Mouse (Mus musculus): ENCODE measurements at regions not wholly inside any gene's neighbourhood (a gene's known extent, or its start where the extent isn't known, plus 50 kb on each side); places are given as distances from the start of the nearest gene placed in this dataset.

GRCm38 (mm10) chr12:11981743-11982142, 280.2 kb upstream of the Fam49a start:
- no peak for DNase-seq (ENCODE audit: low spot score)
- Histone ChIP-seq H3K27me3 (replicated peaks; ENCODE audit: control insufficient read depth, insufficient read depth, low read length) (no peaks in the 10 kb centered on the region), H3K9me3 (ENCODE audit: control insufficient read depth, low read length) (no peaks in the 10 kb centered on the region), H3K4me1 (replicated peaks; ENCODE audit: control insufficient read depth, insufficient read depth, low read length) (no peaks in the 10 kb centered on the region), H3K36me3 (ENCODE audit: control insufficient read depth, insufficient read depth, low read length) (no peaks in the 10 kb centered on the region), H3K4me3 (ENCODE audit: low read depth, low read length) (no peak overlapping the region), H3K9ac (ENCODE audit: low read length) (no peak overlapping the region), H3K4me2 (ENCODE audit: low read length) (no peak overlapping the region), H3K27ac (ENCODE audit: low read depth) (no peak overlapping the region)
- 86% methylated on average over 1 of the region's 1 CpGs for WGBS
- no peak for ATAC-seq (replicated peaks; ENCODE audit: low FRiP score, low TSS enrichment, low read depth)

DNA sequence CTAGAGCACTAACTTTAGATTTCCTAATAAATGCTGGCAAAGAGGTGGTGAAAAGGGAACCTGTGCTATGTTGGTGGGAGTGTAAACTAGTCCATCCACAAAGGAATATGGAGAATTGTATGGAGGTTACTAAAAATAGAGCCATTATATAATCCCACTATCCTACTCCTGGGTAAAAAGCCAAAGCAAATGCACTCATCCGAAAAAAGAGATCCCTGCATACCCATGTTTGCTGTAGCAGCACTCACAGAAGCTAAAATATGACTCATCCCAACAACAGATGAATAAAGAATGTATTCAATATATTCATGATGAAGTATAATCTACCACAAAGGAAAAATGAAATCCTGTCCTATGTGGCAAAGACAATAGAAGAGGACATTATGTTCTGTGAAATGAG, 268.4 kb upstream of the Fam49a start:
- no peak overlapping the region for H3K4me3 ChIP-seq (ENCODE audit: low read depth, low read length)
- 78% methylated on average over 1 of the region's 1 CpGs for WGBS
- H3K9ac ChIP-seq (ENCODE audit: low read length), result no peak overlapping the region
- ATAC-seq (replicated peaks; ENCODE audit: low FRiP score, low TSS enrichment, low read depth), result no peak
- no peaks in the 10 kb centered on the region for H3K9me3 ChIP-seq (ENCODE audit: control insufficient read depth, low read length)
- H3K27ac ChIP-seq (ENCODE audit: low read depth), result no peak overlapping the region
- no peaks in the 10 kb centered on the region for H3K36me3 ChIP-seq (ENCODE audit: control insufficient read depth, insufficient read depth, low read length)
- H3K27me3 ChIP-seq (replicated peaks; ENCODE audit: control insufficient read depth, insufficient read depth, low read length), result no peaks in the 10 kb centered on the region
- H3K4me2 ChIP-seq (ENCODE audit: low read length), result no peak overlapping the region
- no peaks in the 10 kb centered on the region for H3K4me1 ChIP-seq (replicated peaks; ENCODE audit: control insufficient read depth, insufficient read depth, low read length)
- no peak for DNase-seq (ENCODE audit: low spot score)

GRCm38 (mm10) chr12:11999199-11999598, 262.7 kb upstream of the Fam49a start:
- H3K9ac ChIP-seq (ENCODE audit: low read length), result no peak overlapping the region
- no peaks in the 10 kb centered on the region for H3K4me1 ChIP-seq (replicated peaks; ENCODE audit: control insufficient read depth, insufficient read depth, low read length)
- H3K4me2 ChIP-seq (ENCODE audit: low read length), result no peak overlapping the region
- H3K27me3 ChIP-seq (replicated peaks; ENCODE audit: control insufficient read depth, insufficient read depth, low read length), result no peaks in the 10 kb centered on the region
- no peak overlapping the region for H3K4me3 ChIP-seq (ENCODE audit: low read depth, low read length)
- H3K9me3 ChIP-seq (ENCODE audit: control insufficient read depth, low read length), result no peaks in the 10 kb centered on the region
- H3K27ac ChIP-seq (ENCODE audit: low read depth), result no peak overlapping the region
- ATAC-seq (replicated peaks; ENCODE audit: low FRiP score, low TSS enrichment, low read depth) (no peak), DNase-seq (ENCODE audit: low spot score) (no peak)
- no peaks in the 10 kb centered on the region for H3K36me3 ChIP-seq (ENCODE audit: control insufficient read depth, insufficient read depth, low read length)
- 87% methylated on average over 4 of the region's 4 CpGs for WGBS

GRCm38 (mm10) chr12:12002414-12002813, 259.5 kb upstream of the Fam49a start:
- 47% methylated on average over 3 of the region's 3 CpGs for WGBS
- no peak overlapping the region for H3K27ac ChIP-seq (ENCODE audit: low read depth)

DNA sequence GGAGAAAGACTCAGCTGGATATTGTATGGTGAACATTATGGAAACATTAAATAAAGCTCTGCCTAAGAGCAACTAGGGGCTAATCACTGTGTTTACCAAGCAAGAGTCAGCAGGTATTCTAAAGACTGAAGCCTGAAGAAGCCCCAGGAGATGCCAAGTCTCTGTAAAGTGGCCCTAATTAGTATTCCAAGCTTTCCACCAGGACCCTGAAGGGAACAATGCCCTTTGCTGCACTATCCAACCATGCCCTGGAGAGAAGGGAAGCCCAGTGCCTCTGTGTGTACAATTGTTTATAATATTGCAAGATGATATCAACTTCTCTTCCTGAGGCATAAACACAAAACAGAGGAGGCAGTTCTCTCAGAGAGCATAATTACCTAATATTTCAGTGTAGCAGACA, 251.3 kb upstream of the Fam49a start:
- no peak overlapping the region for H3K27ac ChIP-seq (ENCODE audit: low read depth)
- H3K27me3 ChIP-seq (replicated peaks; ENCODE audit: control insufficient read depth, insufficient read depth, low read length), result no peaks in the 10 kb centered on the region
- DNase-seq (ENCODE audit: low spot score) (no peak), ATAC-seq (replicated peaks; ENCODE audit: low FRiP score, low TSS enrichment, low read depth) (no peak)
- H3K9ac ChIP-seq (ENCODE audit: low read length), result no peak overlapping the region
- no peaks in the 10 kb centered on the region for H3K9me3 ChIP-seq (ENCODE audit: control insufficient read depth, low read length)
- no peak overlapping the region for H3K4me3 ChIP-seq (ENCODE audit: low read depth, low read length)
- H3K4me1 ChIP-seq (replicated peaks; ENCODE audit: control insufficient read depth, insufficient read depth, low read length), result no peaks in the 10 kb centered on the region
- H3K4me2 ChIP-seq (ENCODE audit: low read length), result no peak overlapping the region
- no peaks in the 10 kb centered on the region for H3K36me3 ChIP-seq (ENCODE audit: control insufficient read depth, insufficient read depth, low read length)

More at GRCm38 (mm10) chr12:12002414-12002813, 259.5 kb upstream of the Fam49a start:
- Histone ChIP-seq H3K36me3 (ENCODE audit: control insufficient read depth, insufficient read depth, low read length) (no peaks in the 10 kb centered on the region), H3K9me3 (ENCODE audit: control insufficient read depth, low read length) (no peaks in the 10 kb centered on the region), H3K27me3 (replicated peaks; ENCODE audit: control insufficient read depth, insufficient read depth, low read length) (no peaks in the 10 kb centered on the region), H3K4me1 (replicated peaks; ENCODE audit: control insufficient read depth, insufficient read depth, low read length) (no peaks in the 10 kb centered on the region), H3K9ac (ENCODE audit: low read length) (no peak overlapping the region), H3K4me3 (ENCODE audit: low read depth, low read length) (no peak overlapping the region), H3K4me2 (ENCODE audit: low read length) (no peak overlapping the region)
- DNase-seq (ENCODE audit: low spot score) (no peak), ATAC-seq (replicated peaks; ENCODE audit: low FRiP score, low TSS enrichment, low read depth) (no peak)

GRCm38 (mm10) chr12:12023819-12024470, 238.0 kb upstream of the Fam49a start:
- Histone ChIP-seq H3K4me2 (ENCODE audit: low read length) (no peak overlapping the region), H3K9ac (ENCODE audit: low read length) (no peak overlapping the region), H3K9me3 (ENCODE audit: control insufficient read depth, low read length) (no peaks in the 10 kb centered on the region), H3K27ac (ENCODE audit: low read depth) (no peak overlapping the region), H3K4me3 (ENCODE audit: low read depth, low read length) (no peak overlapping the region), H3K36me3 (ENCODE audit: control insufficient read depth, insufficient read depth, low read length) (no peaks in the 10 kb centered on the region), H3K4me1 (replicated peaks; ENCODE audit: control insufficient read depth, insufficient read depth, low read length) (no peaks in the 10 kb centered on the region), H3K27me3 (replicated peaks; ENCODE audit: control insufficient read depth, insufficient read depth, low read length) (no peaks in the 10 kb centered on the region)
- ATAC-seq (replicated peaks; ENCODE audit: low FRiP score, low TSS enrichment, low read depth), result no peak
- 82% methylated on average over 6 of the region's 6 CpGs for WGBS
- no peak for DNase-seq (ENCODE audit: low spot score)

- no peaks in the 10 kb centered on the region for H3K4me1 ChIP-seq (replicated peaks; ENCODE audit: control insufficient read depth, insufficient read depth, low read length)
- H3K27ac ChIP-seq (ENCODE audit: low read depth), result no peak overlapping the region
- H3K27me3 ChIP-seq (replicated peaks; ENCODE audit: control insufficient read depth, insufficient read depth, low read length), result no peaks in the 10 kb centered on the region
- no peak overlapping the region for H3K9ac ChIP-seq (ENCODE audit: low read length)
- H3K36me3 ChIP-seq (ENCODE audit: control insufficient read depth, insufficient read depth, low read length), result no peaks in the 10 kb centered on the region
- no peaks in the 10 kb centered on the region for H3K9me3 ChIP-seq (ENCODE audit: control insufficient read depth, low read length)
- DNase-seq (ENCODE audit: low spot score) (no peak), ATAC-seq (replicated peaks; ENCODE audit: low FRiP score, low TSS enrichment, low read depth) (no peak)
- 72% methylated on average over 2 of the region's 2 CpGs for WGBS
- no peak overlapping the region for H3K4me3 ChIP-seq (ENCODE audit: low read depth, low read length)
- H3K4me2 ChIP-seq (ENCODE audit: low read length), result no peak overlapping the region
Measured at GRCm38 (mm10) chr12:12030039-12030550, 231.8 kb upstream of the Fam49a start.

DNA sequence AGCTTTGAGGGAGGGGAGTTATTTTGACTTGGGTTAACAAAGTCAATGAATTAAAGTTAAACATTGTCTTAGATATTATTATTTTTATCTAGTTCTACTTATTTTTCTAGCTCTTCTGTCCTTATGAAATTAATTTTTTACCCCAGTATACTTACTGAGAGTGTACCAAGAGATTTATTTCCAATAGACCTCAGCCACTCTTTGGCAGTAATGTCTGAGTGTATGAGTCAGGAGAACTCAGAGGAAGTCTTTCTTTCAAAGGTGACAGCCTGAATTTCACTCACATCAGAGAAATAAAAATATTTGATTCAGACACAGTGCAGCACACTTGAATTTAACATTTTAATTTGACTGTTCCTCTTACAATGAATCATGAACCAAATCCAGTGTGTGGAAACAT, 227.4 kb upstream of the Fam49a start:
- Histone ChIP-seq H3K4me3 (ENCODE audit: low read depth, low read length) (no peak overlapping the region), H3K36me3 (ENCODE audit: control insufficient read depth, insufficient read depth, low read length) (no peaks in the 10 kb centered on the region), H3K9ac (ENCODE audit: low read length) (no peak overlapping the region), H3K27me3 (replicated peaks; ENCODE audit: control insufficient read depth, insufficient read depth, low read length) (no peaks in the 10 kb centered on the region), H3K4me1 (replicated peaks; ENCODE audit: control insufficient read depth, insufficient read depth, low read length) (no peaks in the 10 kb centered on the region), H3K4me2 (ENCODE audit: low read length) (no peak overlapping the region), H3K27ac (ENCODE audit: low read depth) (no peak overlapping the region), H3K9me3 (ENCODE audit: control insufficient read depth, low read length) (no peaks in the 10 kb centered on the region)
- DNase-seq (ENCODE audit: low spot score), result no peak
- ATAC-seq (replicated peaks; ENCODE audit: low FRiP score, low TSS enrichment, low read depth), result no peak

DNA sequence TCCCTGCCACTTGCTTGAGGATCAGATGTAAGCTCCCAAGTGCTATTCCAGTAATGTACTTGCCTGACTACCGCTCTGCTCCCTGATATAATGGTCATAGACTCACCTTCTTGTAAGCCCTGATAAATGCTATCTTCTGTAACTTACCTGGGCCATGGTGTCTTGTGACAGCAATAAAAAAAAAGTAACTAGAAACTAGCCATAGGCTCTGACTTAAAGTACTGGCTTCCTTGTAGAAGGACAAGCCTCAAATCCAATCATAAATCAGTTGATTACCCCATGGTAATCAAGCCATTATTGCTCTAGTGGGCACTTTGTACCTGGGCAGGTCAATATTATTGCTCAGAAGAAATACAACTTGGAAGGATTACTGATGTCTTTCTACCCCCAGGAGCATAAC, 222.7 kb upstream of the Fam49a start:
- ATAC-seq (replicated peaks; ENCODE audit: low FRiP score, low TSS enrichment, low read depth), result peak; percentile 74; the same call in 1 of the 2 replicates
- 70% methylated on average over 1 of the region's 1 CpGs for WGBS
- no peak overlapping the region for H3K27ac ChIP-seq (ENCODE audit: low read depth)

More for the DNA sequence above, 222.7 kb upstream of the Fam49a start:
- no peak for DNase-seq (ENCODE audit: low spot score)
- H3K4me1 ChIP-seq (replicated peaks; ENCODE audit: control insufficient read depth, insufficient read depth, low read length), result no peaks in the 10 kb centered on the region
- no peak overlapping the region for H3K9ac ChIP-seq (ENCODE audit: low read length)
- no peaks in the 10 kb centered on the region for H3K9me3 ChIP-seq (ENCODE audit: control insufficient read depth, low read length)
- H3K4me3 ChIP-seq (ENCODE audit: low read depth, low read length), result no peak overlapping the region
- H3K36me3 ChIP-seq (ENCODE audit: control insufficient read depth, insufficient read depth, low read length), result no peaks in the 10 kb centered on the region
- no peaks in the 10 kb centered on the region for H3K27me3 ChIP-seq (replicated peaks; ENCODE audit: control insufficient read depth, insufficient read depth, low read length)
- no peak overlapping the region for H3K4me2 ChIP-seq (ENCODE audit: low read length)
